Mouse (Mus musculus) common myeloid progenitor, adult 5-6 weeks (primary cell): ENCODE measurements at regions not wholly inside any gene's neighbourhood (a gene's known extent, or its start where the extent isn't known, plus 50 kb on each side); places are given as distances from the start of the nearest gene placed in this dataset.

Experiments used
- ATAC-seq: replicated peaks from 2 replicates; pipeline ENCODE4 v1.8.0; 2016; ENCODE audit warnings: low read depth, mild to moderate bottlenecking, moderate TSS enrichment, inconsistent platforms; ENCODE audit not compliant: poor library complexity, severe bottlenecking

DNA sequence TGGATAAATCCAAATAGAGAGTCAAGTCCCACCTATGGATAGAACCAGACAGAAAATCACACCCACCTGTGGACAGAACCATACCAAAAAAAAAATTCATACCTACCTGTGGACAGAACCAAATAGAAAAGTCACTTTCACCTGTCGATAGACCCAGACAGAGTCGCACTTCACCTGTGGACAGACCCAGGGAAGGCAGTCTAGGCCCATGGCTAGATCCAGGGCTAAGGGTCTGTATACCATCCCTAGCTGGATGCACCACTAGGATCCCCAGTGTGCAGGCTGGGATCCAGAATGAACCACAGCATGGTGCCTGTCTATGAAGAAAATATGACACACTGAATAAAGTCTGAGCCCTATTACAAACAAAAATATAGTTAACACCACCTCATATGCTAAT is 246.9 kb upstream of the Zdhhc25 start:
- no peak for ATAC-seq

DNA sequence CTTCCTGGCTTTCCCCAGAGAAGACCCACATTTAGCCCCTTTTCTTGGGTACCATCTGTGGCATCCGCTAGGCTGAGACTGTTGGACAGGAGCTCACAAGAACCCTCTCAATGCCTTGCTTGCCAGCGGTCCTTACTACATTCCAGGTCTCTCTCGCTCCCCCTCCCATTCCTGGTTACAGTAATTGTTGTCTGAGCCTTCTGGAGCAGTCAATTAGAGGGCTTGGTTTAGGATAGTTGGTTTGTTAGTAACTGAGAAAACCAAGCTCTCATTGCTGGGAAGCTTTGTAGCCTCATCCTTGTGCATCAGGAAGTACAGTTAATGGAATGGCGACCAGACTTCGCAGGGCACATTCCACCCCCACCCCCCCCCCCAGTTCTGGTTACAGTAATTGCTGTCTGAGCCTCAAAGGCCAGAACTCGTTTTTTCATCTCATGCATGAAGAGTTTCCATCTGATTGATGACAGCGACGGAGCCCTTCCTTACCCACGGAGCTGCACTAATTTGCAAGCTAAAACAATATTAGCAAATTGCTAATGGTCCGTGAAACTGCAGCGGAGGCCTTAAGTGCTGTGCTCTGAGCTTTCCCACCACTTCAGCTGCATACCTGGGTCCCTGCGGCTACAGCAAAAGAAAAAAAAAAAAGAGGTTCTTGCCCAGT is 239.6 kb upstream of the Zdhhc25 start:
- ATAC-seq = no peak

- no peak for ATAC-seq
These were observed 238.8 kb upstream of the Zdhhc25 start for GRCm38 (mm10) chr15:88361351-88361750.

DNA sequence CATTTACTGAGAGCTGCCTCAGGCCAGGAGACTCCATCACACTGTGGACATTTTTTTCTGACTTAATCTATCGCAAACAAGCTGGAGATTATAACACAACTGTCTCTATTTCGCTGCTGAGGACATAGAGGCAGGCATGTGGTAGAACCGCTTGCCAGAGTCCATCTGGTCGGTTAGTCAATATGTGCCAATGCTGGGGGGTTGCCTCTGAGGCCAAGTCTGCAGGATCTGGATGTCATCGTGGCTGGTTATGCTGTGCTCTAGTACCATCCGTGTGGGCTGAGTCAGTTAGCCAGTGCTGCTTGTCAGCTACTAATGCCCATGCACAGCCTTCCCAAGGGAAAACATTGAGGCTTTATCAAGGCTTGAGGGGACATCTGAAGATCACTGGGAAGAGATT is 237.1 kb upstream of the Zdhhc25 start:
- ATAC-seq = no peak

DNA sequence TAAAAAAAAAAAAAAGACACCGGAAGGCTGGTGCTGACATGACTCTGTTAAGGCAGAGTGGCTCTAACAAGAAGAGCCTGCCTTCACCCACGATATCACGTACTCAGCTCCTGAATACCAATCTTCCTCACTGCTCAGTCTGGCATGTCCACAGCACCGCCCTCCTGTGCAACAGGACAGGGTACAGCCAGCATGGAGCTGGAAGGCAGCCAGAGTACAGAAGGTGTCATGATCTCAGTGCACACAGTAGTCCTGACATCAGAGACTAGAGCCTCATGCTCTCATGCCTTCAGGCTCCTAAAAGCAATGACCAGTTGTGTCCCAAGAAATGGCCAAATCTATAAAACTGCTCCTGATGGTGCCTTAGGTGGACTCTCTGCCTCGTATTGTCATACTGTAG is 229.7 kb upstream of the Zdhhc25 start:
- ATAC-seq = no peak

GRCm38 (mm10) chr15:88372039-88372438 is 228.1 kb upstream of the Zdhhc25 start:
- ATAC-seq = no peak

DNA sequence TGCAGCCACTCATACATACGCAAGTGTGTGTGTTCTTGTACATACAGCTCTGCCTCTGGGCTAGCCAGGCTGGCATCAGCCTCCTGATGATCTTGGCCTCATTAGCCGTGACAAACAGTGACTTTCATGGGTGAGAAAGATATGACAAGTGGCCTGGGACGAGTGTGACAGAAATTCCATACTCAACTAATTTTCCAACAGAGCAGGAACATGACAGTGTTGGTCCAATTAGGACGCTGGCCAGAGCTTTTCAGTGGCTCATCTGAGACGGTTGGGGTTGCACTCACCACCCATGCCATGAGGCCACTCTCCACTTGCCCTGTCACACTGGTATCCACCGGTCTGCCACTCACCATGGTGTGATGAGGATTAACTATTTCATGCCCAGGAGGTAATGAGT is 226.2 kb upstream of the Zdhhc25 start:
- ATAC-seq = no peak

GRCm38 (mm10) chr15:88379342-88379741 is 220.8 kb upstream of the Zdhhc25 start:
- ATAC-seq = no peak

DNA sequence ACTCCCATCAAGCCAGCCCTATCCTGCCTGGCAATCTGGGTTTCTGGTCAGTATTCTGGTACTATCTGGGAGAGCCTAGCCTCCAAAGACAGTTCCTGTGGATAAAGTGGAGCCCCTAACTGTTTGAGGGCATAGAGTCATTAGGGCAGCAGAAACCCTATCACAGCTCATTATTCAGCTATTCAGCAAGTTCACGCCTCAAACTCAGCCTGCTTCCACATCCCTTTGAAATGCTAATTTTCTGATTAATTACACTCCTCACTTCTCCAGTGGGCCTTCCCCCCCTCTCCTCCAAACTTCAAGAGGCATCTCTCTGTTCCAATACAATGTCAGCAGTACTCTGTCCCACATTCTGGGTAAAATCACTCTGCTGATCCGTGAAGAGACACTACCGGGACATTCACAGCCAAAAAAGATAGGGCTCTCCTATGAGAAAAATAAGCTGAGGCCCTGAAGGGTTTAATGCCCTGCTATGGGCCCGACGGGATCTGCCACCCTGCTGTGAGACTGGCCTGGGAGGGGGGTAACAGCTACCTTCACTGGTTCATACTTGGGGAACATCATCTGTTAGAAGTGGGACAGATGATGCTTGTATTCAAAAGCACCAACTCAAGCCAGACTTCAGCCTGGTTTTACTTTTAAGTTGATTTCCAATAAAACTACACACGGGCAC is 220.0 kb upstream of the Zdhhc25 start:
- ATAC-seq = no peak

DNA sequence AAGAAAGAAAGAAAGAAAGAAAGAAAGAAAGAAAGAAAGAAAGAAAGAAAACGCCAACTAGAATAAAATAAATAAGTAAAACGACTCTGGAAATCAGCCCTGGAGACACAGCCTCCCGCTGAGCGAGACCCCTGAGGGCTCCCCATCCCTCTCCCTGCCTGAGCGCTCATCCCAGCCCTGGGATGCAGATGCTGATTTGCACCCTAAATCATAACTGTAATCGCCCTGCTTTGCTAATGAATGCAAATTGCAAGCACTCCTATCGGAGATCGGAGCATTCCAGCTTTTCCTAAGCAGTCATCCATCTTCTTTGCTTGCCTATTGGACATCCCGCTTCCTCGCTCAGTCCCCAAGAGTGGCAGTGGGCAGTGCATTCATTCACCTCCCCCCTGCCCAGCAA is 218.7 kb upstream of the Zdhhc25 start:
- no peak for ATAC-seq

- no peak for ATAC-seq
These were observed 214.2 kb upstream of the Zdhhc25 start for GRCm38 (mm10) chr15:88385943-88386342.

GRCm38 (mm10) chr15:88386711-88387110 is 213.4 kb upstream of the Zdhhc25 start:
- ATAC-seq = no peak

DNA sequence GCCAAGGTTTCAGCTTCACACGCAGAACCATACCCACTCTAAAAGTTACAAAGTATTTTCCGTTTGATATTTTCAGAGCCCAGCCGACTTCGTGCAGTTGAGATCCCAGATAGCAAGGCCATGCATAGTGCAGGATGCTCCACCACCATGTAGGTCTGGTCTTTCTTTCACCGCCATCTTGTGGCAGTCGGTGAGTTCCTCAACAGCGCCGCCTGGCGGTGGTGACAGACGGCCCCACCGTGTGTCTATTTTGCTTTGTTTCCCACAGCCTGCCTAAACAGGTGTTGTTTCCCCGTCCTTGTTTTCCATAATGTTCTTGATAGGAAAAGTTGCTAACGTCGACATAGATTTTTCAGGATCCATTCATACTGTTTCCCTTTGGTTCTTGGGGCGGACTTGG is 208.3 kb upstream of the Zdhhc25 start:
- ATAC-seq = no peak

DNA sequence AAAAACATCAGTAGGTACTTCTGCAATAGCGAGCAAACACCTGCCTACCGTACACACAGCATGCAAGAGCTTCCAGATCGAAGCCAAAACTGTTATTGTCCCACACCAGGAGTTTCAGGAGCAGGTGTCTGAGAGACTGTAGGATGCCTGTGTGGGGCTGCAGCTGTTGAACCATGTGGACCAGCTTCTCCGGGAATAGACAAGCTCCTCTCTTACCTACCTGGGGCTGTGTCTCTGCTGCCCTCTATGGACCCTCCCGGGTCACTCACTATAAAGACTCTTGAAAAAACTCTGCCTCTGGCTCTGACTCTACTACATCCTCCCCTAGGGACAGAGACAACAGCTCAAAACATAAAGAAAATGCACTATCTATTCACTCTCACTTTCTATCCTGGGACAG is 201.0 kb upstream of the Zdhhc25 start:
- no peak for ATAC-seq

GRCm38 (mm10) chr15:88399989-88400388 is 200.1 kb upstream of the Zdhhc25 start:
- no peak for ATAC-seq

DNA sequence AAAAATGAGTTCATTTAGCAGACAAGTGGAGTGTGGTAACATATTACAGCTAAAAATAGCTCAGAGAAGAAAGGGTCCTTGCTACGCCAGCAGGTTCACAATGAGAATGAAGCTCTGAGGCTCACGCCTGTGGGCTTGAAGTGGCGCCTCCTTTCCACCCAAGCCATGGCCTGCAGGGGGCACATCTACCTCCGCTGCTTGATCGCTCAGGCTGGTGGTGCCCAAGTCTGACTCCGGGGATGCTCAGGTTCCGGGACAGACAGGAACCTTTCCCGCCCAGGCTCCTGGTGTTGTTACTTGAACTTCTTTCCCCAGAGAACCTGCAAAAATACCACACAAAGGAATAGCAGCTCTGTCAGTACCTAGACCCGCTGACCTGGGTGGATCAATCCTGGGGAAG is 199.3 kb upstream of the Zdhhc25 start:
- ATAC-seq = no peak

DNA sequence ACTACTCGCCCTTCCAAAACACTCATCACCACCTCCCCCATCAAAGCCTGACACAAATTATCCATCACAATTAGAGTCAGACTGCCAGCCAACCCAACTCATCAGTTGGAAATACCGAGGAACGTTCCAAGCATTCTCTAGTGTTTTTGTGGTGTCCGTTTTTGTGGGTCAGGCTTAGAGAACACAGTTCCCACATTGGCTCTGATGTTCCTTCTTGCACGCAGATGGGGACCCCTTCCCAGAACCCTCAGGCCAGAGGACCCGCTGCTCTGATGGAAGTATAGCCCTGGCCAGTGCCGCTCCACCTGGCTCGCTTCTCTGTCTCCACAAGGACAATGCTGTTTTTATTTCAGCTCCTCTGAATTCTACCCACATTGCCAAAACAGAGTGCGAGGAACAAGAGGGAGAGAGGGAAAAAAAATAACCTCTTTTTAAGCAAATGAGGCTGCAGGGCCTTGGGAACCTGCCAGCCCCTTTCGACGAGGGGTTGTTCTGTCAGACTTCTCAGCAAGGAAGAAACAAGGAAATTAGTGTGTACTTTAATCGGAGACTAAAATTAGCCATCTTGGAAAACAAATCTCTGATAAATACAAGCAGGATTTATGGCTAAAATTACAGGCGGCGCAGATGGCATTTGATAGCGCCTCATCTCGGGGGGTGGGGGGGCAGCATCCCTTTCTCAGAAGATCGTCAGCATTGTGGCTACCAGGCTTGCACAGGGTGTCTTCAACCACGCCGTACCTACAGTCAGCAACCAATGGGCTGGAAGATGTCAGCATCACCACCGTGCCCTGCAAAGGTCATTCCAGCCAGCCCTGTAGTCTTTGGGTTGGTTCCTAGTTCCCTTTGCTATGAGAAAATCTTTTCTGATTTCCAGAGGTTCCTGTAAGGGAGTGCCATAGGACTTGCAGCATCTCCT is 191.4 kb upstream of the Zdhhc25 start:
- ATAC-seq = no peak

- ATAC-seq = no peak
These were observed 185.9 kb upstream of the Zdhhc25 start for GRCm38 (mm10) chr15:88414206-88414605.

- ATAC-seq = no peak
These were observed 181.2 kb upstream of the Zdhhc25 start for GRCm38 (mm10) chr15:88418881-88419280.

- ATAC-seq = no peak
These were observed 171.7 kb upstream of the Zdhhc25 start for GRCm38 (mm10) chr15:88428441-88428840.

DNA sequence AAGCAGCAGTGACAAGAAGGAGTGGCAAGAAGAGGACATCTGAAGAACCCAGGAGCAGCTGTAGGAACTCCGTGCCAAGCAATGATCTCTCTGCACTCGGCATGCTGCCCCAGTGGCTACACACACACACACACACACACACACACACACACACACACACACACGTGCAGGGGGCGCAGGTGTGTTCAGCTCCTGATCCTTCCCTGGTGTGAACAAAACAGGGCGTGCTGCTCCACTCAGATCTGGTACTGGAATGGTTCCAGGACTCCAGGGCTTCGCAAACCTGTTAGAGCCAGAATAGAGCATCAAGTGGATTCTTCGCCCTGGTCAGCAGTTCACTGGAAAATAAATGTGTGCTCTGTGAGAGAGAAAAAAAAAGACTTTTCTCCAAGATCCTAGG is 169.2 kb upstream of the Zdhhc25 start:
- ATAC-seq = no peak
